Mouse (Mus musculus) thymus, adult 2 months (tissue): ENCODE data around the gene Tmem30b. TPM values are rescaled to one million over a fixed set of nuclear protein-coding genes. Genes with fewer than 3 reads are reported as not detected.

Experiments
- DNase-seq: peaks from one replicate; pipeline ENCODE4 v3.0.0; 2021
- H3K27ac ChIP-seq: fragments of 200-500 bp; 2 replicates; pipeline ENCODE4 v1.5.1; 2012; ENCODE audit warnings: low read length, control low read depth; ENCODE audit not compliant: control insufficient read depth, insufficient read depth
- H3K27me3 ChIP-seq: fragments of 200-500 bp; 2 replicates; pipeline ENCODE4 v1.6.1; 2012; ENCODE audit warnings: mild to moderate bottlenecking, low read length, moderate library complexity, mixed read lengths; ENCODE audit not compliant: control insufficient read depth, insufficient read depth
- H3K36me3 ChIP-seq: fragments of 200-500 bp; 2 replicates; pipeline ENCODE4 v1.6.1; 2012; ENCODE audit warnings: mild to moderate bottlenecking, low read length, moderate library complexity; ENCODE audit not compliant: control insufficient read depth, insufficient read depth
- H3K4me1 ChIP-seq: fragments of 200-500 bp; replicated peaks from 2 replicates; pipeline ENCODE4 v1.6.1; 2012; ENCODE audit warnings: low read length; ENCODE audit not compliant: control insufficient read depth, insufficient read depth
- H3K4me3 ChIP-seq: fragments of 200-500 bp; 2 replicates; pipeline ENCODE4 v1.5.1; 2012; ENCODE audit warnings: mild to moderate bottlenecking, low read length, control low read depth, moderate library complexity; ENCODE audit not compliant: control insufficient read depth, insufficient read depth
- CTCF ChIP-seq: fragments of 200-500 bp; IDR thresholded peaks from 2 replicates; pipeline ENCODE4 v1.5.1; 2012; ENCODE audit warnings: mild to moderate bottlenecking, control low read depth, low read length, moderate library complexity, borderline replicate concordance; ENCODE audit not compliant: control insufficient read depth, poor library complexity, insufficient read depth; ENCODE audit errors: extremely low read depth
- POLR2A ChIP-seq: fragments of 200-500 bp; IDR thresholded peaks from 2 replicates; pipeline ENCODE4 v1.6.1; 2012; ENCODE audit warnings: mild to moderate bottlenecking, low read length, control low read depth, moderate library complexity; ENCODE audit not compliant: control insufficient read depth, poor library complexity, insufficient read depth; ENCODE audit errors: extremely low read depth
- WGBS: fragments of 180-500 bp; shearing (Covaris S2); methylation state at CpG from one replicate; pipeline ENCODE4 v1.1.7; 2018; 5-methylcytosine and 5-hydroxymethylcytosine counted together
- polyA plus RNA-seq: library from polyadenylated mRNA; depleted of rRNA; stranded (reverse); fragments of >200 nt; gene quantifications from 2 replicates; pipeline ENCODE4 v1.2.3, GENCODE M21; 2012

The Tmem30b gene
- polyA plus RNA-seq, 1 experiment: 4.3 TPM

- no peak overlapping the region for H3K27ac ChIP-seq
- no peak for TF ChIP-seq CTCF
- no peaks in the 10 kb centered on the region for H3K36me3 ChIP-seq
- H3K4me3 ChIP-seq: no peak overlapping the region
- H3K27me3 ChIP-seq: no peaks in the 10 kb centered on the region; the same call in 1 of the 2 replicates
- no peak for DNase-seq
- WGBS: 90% methylated on average over 15 of the region's 15 CpGs
- H3K4me1 ChIP-seq: no peaks in the 10 kb centered on the region
Measured at GRCm38 (mm10) chr12:73521238-73521841, 24.9 kb downstream of the Tmem30b start.

GRCm38 (mm10) chr12:73517768-73518167, 28.4 kb downstream of the Tmem30b start:
- H3K4me1 ChIP-seq: no peaks in the 10 kb centered on the region
- 73% methylated on average over 12 of the region's 12 CpGs for WGBS
- H3K36me3 ChIP-seq: no peaks in the 10 kb centered on the region
- TF ChIP-seq POLR2A (no peak), CTCF (no peak)
- H3K4me3 ChIP-seq: no peak overlapping the region
- no peaks in the 10 kb centered on the region; the same call in 1 of the 2 replicates for H3K27me3 ChIP-seq
- no peak overlapping the region for H3K27ac ChIP-seq
- no peak for DNase-seq

- H3K36me3 ChIP-seq: no peaks in the 10 kb centered on the region
- H3K27me3 ChIP-seq: no peaks in the 10 kb centered on the region; the same call in 1 of the 2 replicates
- H3K4me3 ChIP-seq: no peak overlapping the region
- TF ChIP-seq CTCF (no peak), POLR2A (no peak)
- H3K4me1 ChIP-seq: no peaks in the 10 kb centered on the region
- H3K27ac ChIP-seq: no peak overlapping the region
- WGBS: 45% methylated on average over 15 of the region's 15 CpGs
- peak; percentile 56 for DNase-seq
Measured at GRCm38 (mm10) chr12:73517022-73517709, 29.0 kb downstream of the Tmem30b start.

- H3K36me3 ChIP-seq: no peaks in the 10 kb centered on the region
- H3K27me3 ChIP-seq: no peaks in the 10 kb centered on the region; the same call in 1 of the 2 replicates
- H3K27ac ChIP-seq: no peak overlapping the region
- no peak overlapping the region for H3K4me3 ChIP-seq
- DNase-seq: no peak
- WGBS: 95% methylated on average over 8 of the region's 8 CpGs
- TF ChIP-seq CTCF: no peak
- no peak for TF ChIP-seq POLR2A
- H3K4me1 ChIP-seq: no peaks in the 10 kb centered on the region
Measured at GRCm38 (mm10) chr12:73516516-73516915, 29.7 kb downstream of the Tmem30b start.

- Histone ChIP-seq H3K36me3 (no peaks in the 10 kb centered on the region), H3K4me1 (no peaks in the 10 kb centered on the region), H3K4me3 (no peak overlapping the region), H3K27me3 (no peaks in the 10 kb centered on the region; the same call in 1 of the 2 replicates), H3K27ac (no peak overlapping the region)
- WGBS: 61% methylated on average over 6 of the region's 6 CpGs
- TF ChIP-seq POLR2A (no peak), CTCF (no peak)
- no peak for DNase-seq
Measured at GRCm38 (mm10) chr12:73514722-73515121, 31.5 kb downstream of the Tmem30b start.

- WGBS: 91% methylated on average over 10 of the region's 10 CpGs
- H3K27ac ChIP-seq: no peak overlapping the region
- no peak overlapping the region for H3K4me3 ChIP-seq
- H3K36me3 ChIP-seq: no peaks in the 10 kb centered on the region
- TF ChIP-seq CTCF: no peak
- no peak for TF ChIP-seq POLR2A
- no peaks in the 10 kb centered on the region for H3K4me1 ChIP-seq
- DNase-seq: no peak
- H3K27me3 ChIP-seq: no peaks in the 10 kb centered on the region; the same call in 1 of the 2 replicates
Measured at GRCm38 (mm10) chr12:73513958-73514357, 32.2 kb downstream of the Tmem30b start.

- H3K36me3 ChIP-seq: no peaks in the 10 kb centered on the region
- 96% methylated on average over 16 of the region's 16 CpGs for WGBS
- H3K4me1 ChIP-seq: no peaks in the 10 kb centered on the region
- no peaks in the 10 kb centered on the region; the same call in 1 of the 2 replicates for H3K27me3 ChIP-seq
- no peak overlapping the region for H3K27ac ChIP-seq
- no peak for DNase-seq
- no peak overlapping the region for H3K4me3 ChIP-seq
- TF ChIP-seq CTCF (no peak), POLR2A (no peak)
Measured at GRCm38 (mm10) chr12:73511467-73512047, 34.6 kb downstream of the Tmem30b start.
